Comparison of ENCODE assay signal across 28 mouse cellular contexts in genomic region chr4:12780254-12780653, GRCm38 (mm10).
DNase-seq lines count a peak whose midpoint lies in the region; ATAC-seq and TF ChIP-seq lines count a peak whose summit lies in the region.
"Had no signal": no experiment of that assay in that cellular context is flagged by ENCODE, and none has a peak within 500 bp of the region (broad histone marks: within the 10 kb centered on the region; RNA-seq: fewer than 3 reads in every experiment).

No protein-coding gene starts in this region.

- H3K27ac ChIP-seq in layer of hippocampus, adult 2 months: peak overlapping the region; percentile 34; the same call in 1 of the 2 replicates
- H3K27ac ChIP-seq in hindbrain, embryonic 13.5 days: no peak overlapping the region
- no peak overlapping the region for H3K27ac ChIP-seq in hindbrain, embryonic 14.5 days
- H3K27ac ChIP-seq: embryonic facial prominence, embryonic 12.5 days; embryonic facial prominence, embryonic 15.5 days; forebrain, embryonic 12.5 days; forebrain, embryonic 15.5 days; heart, adult 2 months; heart, embryonic 10.5 days; heart, embryonic 13.5 days had no signal

- no peaks in the 10 kb centered on the region for H3K9me3 ChIP-seq in hindbrain, embryonic 13.5 days
- H3K9me3 ChIP-seq in hindbrain, embryonic 14.5 days (ENCODE audit: control insufficient read depth, low read length): no peaks in the 10 kb centered on the region
- H3K9me3 ChIP-seq: embryonic facial prominence, embryonic 12.5 days; embryonic facial prominence, embryonic 15.5 days; forebrain, embryonic 12.5 days; forebrain, embryonic 15.5 days; G1E; heart, embryonic 10.5 days; heart, embryonic 13.5 days had no signal

- TF ChIP-seq CTCF in layer of hippocampus, adult 2 months (conservative IDR thresholded peaks at IDR 0.05): no peak

- no peaks in the 10 kb centered on the region for H3K36me3 ChIP-seq in hindbrain, embryonic 13.5 days
- H3K36me3 ChIP-seq in hindbrain, embryonic 14.5 days (replicated peaks; ENCODE audit: control insufficient read depth, insufficient read depth): no peaks in the 10 kb centered on the region
- H3K36me3 ChIP-seq: embryonic facial prominence, embryonic 12.5 days; embryonic facial prominence, embryonic 15.5 days; forebrain, embryonic 12.5 days; forebrain, embryonic 15.5 days; G1E; heart, embryonic 10.5 days; heart, embryonic 13.5 days had no signal

- no peak overlapping the region for H3K9ac ChIP-seq in hindbrain, embryonic 13.5 days
- H3K9ac ChIP-seq in hindbrain, embryonic 14.5 days: no peak overlapping the region
- H3K9ac ChIP-seq: embryonic facial prominence, embryonic 12.5 days; embryonic facial prominence, embryonic 15.5 days; forebrain, embryonic 12.5 days; forebrain, embryonic 15.5 days; heart, embryonic 13.5 days had no signal

- no peak overlapping the region for H3K4me2 ChIP-seq in hindbrain, embryonic 13.5 days
- H3K4me2 ChIP-seq in hindbrain, embryonic 14.5 days (replicated peaks): no peak overlapping the region
- H3K4me2 ChIP-seq: embryonic facial prominence, embryonic 12.5 days; embryonic facial prominence, embryonic 15.5 days; forebrain, embryonic 12.5 days; forebrain, embryonic 15.5 days; heart, embryonic 13.5 days had no signal

- no peaks in the 10 kb centered on the region for H3K27me3 ChIP-seq in hindbrain, embryonic 13.5 days
- no peaks in the 10 kb centered on the region for H3K27me3 ChIP-seq in hindbrain, embryonic 14.5 days (ENCODE audit: control insufficient read depth, insufficient read depth, low read length)
- H3K27me3 ChIP-seq: embryonic facial prominence, embryonic 12.5 days; embryonic facial prominence, embryonic 15.5 days; forebrain, embryonic 12.5 days; forebrain, embryonic 15.5 days; heart, embryonic 13.5 days; Patski had no signal

- H3K4me3 ChIP-seq in layer of hippocampus, adult 2 months: no peak overlapping the region
- no peak overlapping the region for H3K4me3 ChIP-seq in hindbrain, embryonic 13.5 days
- no peak overlapping the region for H3K4me3 ChIP-seq in hindbrain, embryonic 14.5 days (replicated peaks; ENCODE audit: low read length)
- H3K4me3 ChIP-seq: embryonic facial prominence, embryonic 12.5 days; embryonic facial prominence, embryonic 15.5 days; erythroblast, embryonic 14.5 days; forebrain, embryonic 12.5 days; forebrain, embryonic 15.5 days; heart, adult 2 months; heart, embryonic 10.5 days; heart, embryonic 13.5 days had no signal

- no peak for DNase-seq in layer of hippocampus, adult 2 months (ENCODE audit: low spot score in 2 of 2)
- no peak for DNase-seq in layer of hippocampus, adult 9-11 months
- no peak for DNase-seq in thymus, postnatal 10 days (ENCODE audit: low spot score in 2 of 2)
- DNase-seq in hindbrain, embryonic 14.5 days (ENCODE audit: low spot score): no peak
- DNase-seq: adrenal gland, adult 8-10 months; adrenal gland, postnatal 25 days; B cell, adult 2 months; cerebellum, adult 11-12 months; cerebellum, adult 8-10 months; cerebellum, postnatal 25 days; gastrocnemius, postnatal 25 days; heart, adult 2 months; heart, postnatal 14 days; heart, postnatal 4 days had no signal

- WGBS in hindbrain, embryonic 13.5 days: 87% methylated on average over 2 of the region's 2 CpGs
- WGBS in hindbrain, embryonic 14.5 days: 92% methylated on average over 2 of the region's 2 CpGs

- H3K4me1 ChIP-seq in hindbrain, embryonic 13.5 days (replicated peaks): peaks cover 22% of the 10 kb centered on the region
- peaks cover 11% of the 10 kb centered on the region for H3K4me1 ChIP-seq in hindbrain, embryonic 14.5 days (replicated peaks; ENCODE audit: control insufficient read depth, insufficient read depth, low read length)

- peak; percentile 28 for ATAC-seq in activated CD4-positive, CD25-positive, alpha-beta regulatory T cell, adult 4 months
- 0 out of 2 replicates have a peak, but pooled peaks have one; percentile 42 for ATAC-seq in megakaryocyte progenitor cell, adult 5-6 weeks (replicated peaks; ENCODE audit: poor library complexity)
- no peak for ATAC-seq in hindbrain, embryonic 13.5 days (ENCODE audit: low FRiP score)
- no peak for ATAC-seq in hindbrain, embryonic 14.5 days (ENCODE audit: low FRiP score)
- ATAC-seq: forebrain, embryonic 15.5 days; hindbrain, embryonic 16.5 days; intestine, embryonic 16.5 days; Patski had no signal

Comparison
In these comparisons a context has a peak if more than half of its experiments do, and no peak if none do; other contexts are left out.
1. ATAC-seq: peak in activated CD4-positive, CD25-positive, alpha-beta regulatory T cell, adult 4 months (single experiment) and megakaryocyte progenitor cell, adult 5-6 weeks (single experiment); none in hindbrain, embryonic 13.5 days (single experiment) and hindbrain, embryonic 14.5 days (single experiment).